Mouse (Mus musculus): ENCODE data around the gene Syne3.

Gene Syne3

GRCm38 (mm10) chr12:104939372-104940026 is 70.1 kb downstream of the Syne3 start:
- in situ Hi-C loops (cut with MboI, MseI): no loop called here

GRCm38 (mm10) chr12:104938935-104939334 is 70.7 kb downstream of the Syne3 start:
- in situ Hi-C loops (cut with MboI, MseI): no loop called here

GRCm38 (mm10) chr12:104936223-104936622 is 73.4 kb downstream of the Syne3 start:
- in situ Hi-C loops (cut with MboI, MseI): no loop called here

GRCm38 (mm10) chr12:104935144-104935543 is 74.5 kb downstream of the Syne3 start:
- in situ Hi-C loops (cut with MboI, MseI): no loop called here

GRCm38 (mm10) chr12:104933800-104934199 is 75.8 kb downstream of the Syne3 start:
- in situ Hi-C loops (cut with MboI, MseI): no loop called here

- in situ Hi-C loops (cut with MboI, MseI): no loop called here
These were observed 76.4 kb downstream of the Syne3 start for GRCm38 (mm10) chr12:104933217-104933616.

GRCm38 (mm10) chr12:104925765-104926164 is 83.8 kb downstream of the Syne3 start:
- in situ Hi-C loops (cut with MboI, MseI): no loop called here

GRCm38 (mm10) chr12:104925035-104925434 is 84.6 kb downstream of the Syne3 start:
- in situ Hi-C loops (cut with MboI, MseI): no loop called here

GRCm38 (mm10) chr12:104924546-104924945 is 85.1 kb downstream of the Syne3 start:
- in situ Hi-C loops (cut with MboI, MseI): no loop called here

GRCm38 (mm10) chr12:104923948-104924388 is 85.6 kb downstream of the Syne3 start:
- in situ Hi-C loops (cut with MboI, MseI): no loop called here

GRCm38 (mm10) chr12:104922647-104923046 is 87.0 kb downstream of the Syne3 start:
- in situ Hi-C loops (cut with MboI, MseI): no loop called here

- in situ Hi-C loops (cut with MboI, MseI): no loop called here
These were observed 88.5 kb downstream of the Syne3 start for GRCm38 (mm10) chr12:104921071-104921470.

- in situ Hi-C loops (cut with MboI, MseI): loop anchor here in 1 of 2 experiments (10.0 kb wide), 1 partner anchor 474 kb away; no protein-coding TSS in a partner anchor
These were observed 90.4 kb downstream of the Syne3 start for GRCm38 (mm10) chr12:104919247-104919646.

- in situ Hi-C loops (cut with MboI, MseI): loop anchor here in 1 of 2 experiments (10.0 kb wide), 1 partner anchor 473 kb away; no protein-coding TSS in a partner anchor
These were observed 91.7 kb downstream of the Syne3 start for GRCm38 (mm10) chr12:104917927-104918326.

- in situ Hi-C loops (cut with MboI, MseI): loop anchor here in 1 of 2 experiments (10.0 kb wide), 1 partner anchor 472 kb away; no protein-coding TSS in a partner anchor
These were observed 92.3 kb downstream of the Syne3 start for GRCm38 (mm10) chr12:104917297-104917696.

GRCm38 (mm10) chr12:104916776-104917175 is 92.8 kb downstream of the Syne3 start:
- in situ Hi-C loops (cut with MboI, MseI): loop anchor here in 1 of 2 experiments (10.0 kb wide), 1 partner anchor 472 kb away; no protein-coding TSS in a partner anchor

- in situ Hi-C loops (cut with MboI, MseI): loop anchor here in 1 of 2 experiments (10.0 kb wide), 1 partner anchor 471 kb away; no protein-coding TSS in a partner anchor
These were observed 93.9 kb downstream of the Syne3 start for GRCm38 (mm10) chr12:104915681-104916080.

GRCm38 (mm10) chr12:104912990-104913389 is 96.6 kb downstream of the Syne3 start:
- in situ Hi-C loops (cut with MboI, MseI): loop anchor here in 1 of 2 experiments (10.0 kb wide), 1 partner anchor 468 kb away; no protein-coding TSS in a partner anchor

GRCm38 (mm10) chr12:104912281-104912933 is 97.2 kb downstream of the Syne3 start:
- in situ Hi-C loops (cut with MboI, MseI): loop anchor here in 1 of 2 experiments (10.0 kb wide), 1 partner anchor 468 kb away; no protein-coding TSS in a partner anchor

GRCm38 (mm10) chr12:104909750-104910149 is 99.9 kb downstream of the Syne3 start:
- in situ Hi-C loops (cut with MboI, MseI): loop anchor here (10.0 kb wide), 2 partner anchors 465 to 1995 kb away; no protein-coding TSS in a partner anchor

GRCm38 (mm10) chr12:104908986-104909385 is 100.6 kb downstream of the Syne3 start:
- in situ Hi-C loops (cut with MboI, MseI): loop anchor here in 1 of 2 experiments (10.0 kb wide), 1 partner anchor 1994 kb away; no protein-coding TSS in a partner anchor
